17 mouse cellular contexts compared by ENCODE assay signal in the genomic region with DNA sequence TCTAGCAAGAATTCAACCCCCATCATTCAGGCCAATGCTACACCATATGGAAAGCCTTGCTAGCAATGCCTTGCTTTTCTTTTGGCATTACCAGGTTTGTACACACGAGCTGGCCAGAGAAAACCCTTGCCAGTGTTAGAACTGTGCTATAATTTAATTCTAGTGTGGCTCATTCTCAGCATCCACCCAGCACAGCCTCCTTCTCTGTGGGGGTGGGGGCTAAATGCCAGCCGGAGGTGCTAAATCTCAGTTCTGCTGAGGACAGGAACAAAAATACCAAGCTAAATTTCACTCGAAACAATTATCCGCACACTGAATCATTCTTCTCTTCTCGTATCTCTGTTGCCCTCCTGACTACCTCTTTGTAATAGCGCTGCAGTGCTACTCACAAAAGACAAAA.
DNase-seq lines count a peak whose midpoint lies in the region; ATAC-seq lines count a peak whose summit lies in the region.
"Had no signal": no experiment of that assay in that cellular context is flagged by ENCODE, and none has a peak within 500 bp of the region (broad histone marks: within the 10 kb centered on the region; RNA-seq: fewer than 3 reads in every experiment).

No protein-coding gene starts in this region.

- no peak overlapping the region for H3K9ac ChIP-seq in forebrain, embryonic 13.5 days
- H3K9ac ChIP-seq: embryonic facial prominence, embryonic 13.5 days; limb, embryonic 12.5 days had no signal

- intact Hi-C loops in left cerebral cortex, postnatal 4 days (cut with DNase I): no loop called here

- no peak overlapping the region for H3K4me2 ChIP-seq in forebrain, embryonic 13.5 days
- H3K4me2 ChIP-seq: embryonic facial prominence, embryonic 13.5 days; limb, embryonic 12.5 days; midbrain, embryonic 11.5 days had no signal

- peaks cover 6% of the 10 kb centered on the region; the same call in 1 of the 2 replicates for H3K4me1 ChIP-seq in forebrain, embryonic 13.5 days
- peaks cover 4% of the 10 kb centered on the region; the same call in 1 of the 2 replicates for H3K4me1 ChIP-seq in forebrain, embryonic 10.5 days
- no peaks in the 10 kb centered on the region for H3K4me1 ChIP-seq in midbrain, embryonic 10.5 days
- H3K4me1 ChIP-seq: embryonic facial prominence, embryonic 13.5 days; limb, embryonic 12.5 days had no signal

- H3K36me3 ChIP-seq in forebrain, embryonic 13.5 days (ENCODE audit: poor library complexity, severe bottlenecking): no peaks in the 10 kb centered on the region
- no peaks in the 10 kb centered on the region for H3K36me3 ChIP-seq in forebrain, embryonic 10.5 days (replicated peaks)
- no peaks in the 10 kb centered on the region for H3K36me3 ChIP-seq in midbrain, embryonic 10.5 days
- H3K36me3 ChIP-seq: embryonic facial prominence, embryonic 13.5 days; hindbrain, embryonic 10.5 days; limb, embryonic 12.5 days had no signal

- no peaks in the 10 kb centered on the region for H3K27me3 ChIP-seq in forebrain, embryonic 13.5 days
- no peaks in the 10 kb centered on the region for H3K27me3 ChIP-seq in forebrain, embryonic 10.5 days (ENCODE audit: poor library complexity, severe bottlenecking)
- H3K27me3 ChIP-seq in midbrain, embryonic 10.5 days (ENCODE audit: low read depth, poor library complexity, severe bottlenecking): no peaks in the 10 kb centered on the region
- H3K27me3 ChIP-seq: embryonic facial prominence, embryonic 13.5 days; limb, embryonic 12.5 days had no signal

- no peak overlapping the region for H3K4me3 ChIP-seq in forebrain, embryonic 13.5 days
- H3K4me3 ChIP-seq in forebrain, embryonic 10.5 days: no peak overlapping the region
- no peak overlapping the region for H3K4me3 ChIP-seq in midbrain, embryonic 10.5 days
- H3K4me3 ChIP-seq: embryonic facial prominence, embryonic 13.5 days; hindbrain, embryonic 10.5 days; limb, embryonic 12.5 days had no signal

- DNase-seq in forebrain, embryonic 10.5 days (ENCODE audit: extremely low spot score, low spot score): no peak
- peak; percentile 81 to 85 for DNase-seq in cerebellum, postnatal 14 days
- peak; percentile 29 to 52 for DNase-seq in layer of hippocampus, adult 18-20 months (ENCODE audit: low spot score in 2 of 2)
- DNase-seq in left cerebral cortex, postnatal 4 days: peak; percentile 46
- no peak for DNase-seq in thymus, postnatal 10 days (ENCODE audit: low spot score in 2 of 2)
- no peak for DNase-seq in thymus, postnatal 25 days
- no peak for DNase-seq in midbrain, embryonic 10.5 days (ENCODE audit: low spot score)
- DNase-seq: B cell, adult 2 months; gastrocnemius, postnatal 14 days; kidney, adult 9 months; lung, adult 2 months; thymus, adult 2 months had no signal

- ATAC-seq in forebrain, embryonic 13.5 days: peak; percentile 69

- H3K27ac ChIP-seq in forebrain, embryonic 13.5 days: no peak overlapping the region
- H3K27ac ChIP-seq in forebrain, embryonic 10.5 days: no peak overlapping the region
- no peak overlapping the region for H3K27ac ChIP-seq in midbrain, embryonic 10.5 days (replicated peaks)
- H3K27ac ChIP-seq: embryonic facial prominence, embryonic 13.5 days; hindbrain, embryonic 10.5 days; limb, embryonic 12.5 days had no signal

- 51% methylated on average over 6 of the region's 6 CpGs for WGBS in forebrain, embryonic 13.5 days
- 70% methylated on average over 6 of the region's 6 CpGs for WGBS in forebrain, embryonic 10.5 days
- WGBS in midbrain, embryonic 10.5 days: 84% methylated on average over 6 of the region's 6 CpGs

- H3K9me3 ChIP-seq in forebrain, embryonic 13.5 days (replicated peaks): no peaks in the 10 kb centered on the region
- no peaks in the 10 kb centered on the region for H3K9me3 ChIP-seq in forebrain, embryonic 10.5 days
- H3K9me3 ChIP-seq in midbrain, embryonic 10.5 days (replicated peaks): no peaks in the 10 kb centered on the region
- H3K9me3 ChIP-seq: embryonic facial prominence, embryonic 13.5 days; hindbrain, embryonic 10.5 days; limb, embryonic 12.5 days had no signal

Comparison
In these comparisons a context has a peak if more than half of its experiments do, and no peak if none do; other contexts are left out.
1. DNase-seq: peak in cerebellum, postnatal 14 days (2 of 2), layer of hippocampus, adult 18-20 months (2 of 2) and left cerebral cortex, postnatal 4 days (single experiment); none in forebrain, embryonic 10.5 days (single experiment), thymus, postnatal 10 days (0 of 2), thymus, postnatal 25 days (single experiment) and midbrain, embryonic 10.5 days (single experiment).